Mouse (Mus musculus) kidney, postnatal 14 days (tissue): ENCODE measurements around the gene Pax6.

Experiments used
- DNase-seq: peaks from one replicate; pipeline ENCODE4 v3.0.0; 2022; ENCODE audit warnings: mixed read lengths

The Pax6 gene

DNA sequence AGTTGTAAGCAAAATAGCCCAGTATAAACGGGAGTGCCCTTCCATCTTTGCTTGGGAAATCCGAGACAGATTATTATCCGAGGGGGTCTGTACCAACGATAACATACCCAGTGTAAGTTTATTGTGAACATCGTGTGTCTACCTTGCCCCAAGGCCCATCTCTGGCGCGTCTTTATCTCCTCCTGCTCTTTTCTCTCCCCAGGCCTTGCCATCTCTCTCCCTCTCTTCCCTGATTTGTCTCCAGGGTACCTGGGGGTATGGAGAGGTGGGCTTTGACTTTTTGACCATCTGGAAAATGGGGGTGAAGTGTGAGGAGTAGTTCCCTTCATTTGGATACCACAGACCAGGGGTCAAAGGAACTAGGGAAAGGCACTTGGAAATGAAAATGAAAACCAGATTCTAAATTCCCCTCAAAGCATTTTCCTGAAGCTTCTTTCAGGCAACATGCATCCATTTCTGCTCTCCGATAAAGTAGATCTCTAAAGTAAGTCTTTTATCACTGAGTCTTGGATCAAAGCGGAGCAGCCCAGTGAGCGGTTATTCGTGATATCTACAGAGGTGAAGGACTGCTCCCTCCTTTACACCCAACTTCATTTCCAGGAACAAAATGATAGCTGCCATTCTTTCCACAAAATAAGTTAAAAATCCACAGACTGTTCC lies 16.4 kb downstream of the Pax6 start:
- no peak for DNase-seq

DNA sequence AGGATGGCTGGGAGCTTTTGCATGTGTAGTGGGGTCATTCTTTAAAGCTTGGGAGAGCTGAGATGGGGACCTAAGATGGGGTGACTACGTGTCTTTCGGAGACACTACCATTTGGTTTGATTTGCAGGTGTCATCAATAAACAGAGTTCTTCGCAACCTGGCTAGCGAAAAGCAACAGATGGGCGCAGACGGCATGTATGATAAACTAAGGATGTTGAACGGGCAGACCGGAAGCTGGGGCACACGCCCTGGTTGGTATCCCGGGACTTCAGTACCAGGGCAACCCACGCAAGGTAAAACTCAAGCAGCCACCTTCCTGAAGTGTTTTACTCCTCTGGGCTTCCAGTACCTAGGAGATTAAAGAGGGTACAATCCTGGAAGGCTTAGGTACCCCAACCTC lies 17.0 kb downstream of the Pax6 start:
- no peak for DNase-seq

DNA sequence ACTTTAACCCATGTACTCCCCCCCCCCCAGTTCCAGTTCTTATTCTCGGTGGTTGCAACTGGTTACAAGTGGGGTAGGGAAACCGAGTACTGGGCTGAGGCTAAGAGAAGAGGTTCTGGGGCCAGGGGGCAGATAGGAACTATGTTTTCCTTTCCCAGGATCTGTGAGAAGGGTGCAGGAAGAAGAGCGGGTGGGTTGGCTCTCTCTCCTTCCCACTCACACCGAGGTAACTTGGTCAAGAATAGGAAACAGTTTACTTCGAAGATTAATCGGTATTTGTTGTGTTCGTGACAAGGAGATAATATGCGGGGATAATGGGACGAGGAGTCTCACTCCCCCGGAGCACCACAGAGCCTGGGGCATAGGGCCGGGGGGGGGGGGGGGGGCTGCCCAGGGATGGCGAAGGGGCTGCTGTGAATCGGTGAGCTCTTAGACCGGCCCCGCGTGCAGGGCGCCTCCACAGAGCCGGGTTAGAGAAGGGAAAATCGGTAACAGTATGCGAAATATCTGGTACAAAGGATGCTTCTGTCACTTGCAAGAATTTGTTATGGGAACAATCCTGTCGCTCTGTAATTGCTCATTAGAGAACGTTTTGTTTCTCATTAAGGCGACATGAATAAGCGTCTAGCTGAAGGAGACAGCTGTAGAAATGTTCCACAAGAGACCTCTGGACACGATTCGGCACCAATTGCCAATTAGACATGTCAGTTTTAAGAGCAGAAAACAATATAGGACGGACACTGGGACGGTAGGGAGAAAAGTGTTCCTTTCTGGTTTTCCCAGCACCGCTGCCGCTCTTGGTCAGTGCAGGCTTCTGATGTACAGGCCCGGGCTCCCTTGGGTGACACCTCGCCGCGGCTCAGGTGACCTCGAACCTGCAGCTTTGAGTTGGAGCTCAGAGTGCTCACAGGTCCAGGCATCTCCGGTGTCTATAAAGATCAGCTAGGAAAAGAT lies 17.9 kb downstream of the Pax6 start:
- DNase-seq: no peak

DNA sequence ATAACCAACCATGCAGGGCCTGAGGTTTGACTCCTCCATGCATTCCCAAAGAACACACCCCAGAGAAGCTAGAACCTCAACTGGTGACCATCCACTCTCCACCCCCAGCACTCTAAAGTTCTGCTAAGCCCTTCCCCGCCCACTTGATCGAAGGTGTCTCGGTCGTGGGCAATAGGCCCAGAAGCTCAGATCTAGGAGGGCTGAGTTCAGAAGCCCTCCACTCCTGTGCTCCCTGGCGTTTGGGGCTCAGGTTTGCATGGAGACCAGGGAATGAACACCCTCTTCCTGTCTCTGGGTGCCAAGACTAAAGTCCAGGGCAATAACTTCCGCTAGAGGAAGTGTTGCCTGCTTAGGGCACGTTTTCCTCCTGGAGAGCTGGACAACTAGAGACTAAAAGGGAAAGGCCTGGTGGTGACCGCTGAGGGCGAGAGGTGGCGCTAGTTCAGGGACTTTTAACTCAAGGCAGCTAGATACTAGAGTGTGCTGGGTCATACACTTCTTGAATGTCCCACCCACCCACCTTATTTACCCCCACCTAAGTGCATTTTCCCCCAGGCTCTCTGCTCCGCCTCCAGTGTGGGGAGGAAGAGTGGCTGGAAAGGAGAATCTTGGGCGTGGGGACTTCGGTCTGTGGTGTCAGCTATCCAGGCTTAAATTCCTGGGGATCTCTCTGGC lies 18.8 kb downstream of the Pax6 start:
- no peak for DNase-seq

DNA sequence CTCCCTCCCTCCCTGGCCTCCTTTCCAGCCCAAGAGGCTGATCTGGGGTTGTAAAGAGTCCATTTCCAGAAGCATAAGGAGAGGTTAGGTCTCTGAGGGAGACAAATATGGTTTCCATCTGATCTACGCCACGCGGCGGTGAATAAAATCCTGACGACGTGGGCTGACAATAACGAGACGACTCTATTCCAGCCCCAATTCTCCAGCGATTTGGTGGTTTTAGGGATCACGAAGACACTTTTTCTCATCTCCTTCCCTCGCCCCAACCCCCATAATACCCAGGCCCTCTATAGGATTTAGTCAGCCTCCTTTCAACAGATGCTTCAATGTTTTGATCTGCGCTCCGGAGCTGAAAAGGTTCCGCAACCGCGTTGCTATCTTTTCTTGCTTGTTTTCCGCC lies 19.3 kb downstream of the Pax6 start:
- DNase-seq: no peak

DNA sequence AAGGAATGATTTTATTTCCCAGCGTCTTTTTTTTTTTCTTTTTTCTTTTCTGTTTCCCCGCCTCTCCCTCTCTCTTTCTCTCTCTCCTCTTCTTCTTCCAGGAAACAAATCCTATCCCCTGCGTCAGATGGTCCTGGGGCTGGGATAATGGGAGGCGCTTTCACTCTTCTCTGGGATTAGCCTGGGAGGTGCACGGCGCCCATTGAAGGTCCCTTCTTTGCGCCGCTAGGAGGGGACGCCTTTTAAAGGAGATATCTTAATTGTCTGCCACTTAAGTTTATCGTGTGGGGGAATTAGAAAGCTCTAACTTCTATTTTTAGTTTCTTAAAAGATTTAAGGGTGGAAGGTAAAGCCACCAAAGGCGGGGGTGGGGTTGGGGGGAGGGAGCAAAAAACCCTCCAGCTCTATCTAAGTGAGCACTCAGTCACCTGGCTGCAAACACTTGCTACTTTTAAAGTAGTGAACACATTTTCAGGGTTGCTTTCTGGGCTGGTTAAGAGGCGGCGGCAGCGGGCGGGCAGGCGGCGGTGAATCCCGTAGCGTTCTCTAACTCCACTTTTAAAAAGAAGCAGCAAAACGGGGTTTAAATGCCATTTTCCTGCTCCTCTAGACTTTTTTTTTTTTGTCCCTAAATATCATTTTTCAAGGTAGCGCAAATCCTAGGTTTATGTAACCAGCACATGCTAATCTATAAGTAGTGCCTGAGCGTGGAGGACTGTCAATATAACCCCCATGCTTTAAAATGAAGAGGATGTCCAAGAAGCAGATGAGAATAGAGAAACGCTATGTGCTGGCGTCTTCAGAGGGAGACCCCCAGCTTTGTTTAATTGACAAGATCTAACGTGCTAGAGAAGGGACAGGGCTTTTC lies 20.0 kb downstream of the Pax6 start:
- no peak for DNase-seq

DNA sequence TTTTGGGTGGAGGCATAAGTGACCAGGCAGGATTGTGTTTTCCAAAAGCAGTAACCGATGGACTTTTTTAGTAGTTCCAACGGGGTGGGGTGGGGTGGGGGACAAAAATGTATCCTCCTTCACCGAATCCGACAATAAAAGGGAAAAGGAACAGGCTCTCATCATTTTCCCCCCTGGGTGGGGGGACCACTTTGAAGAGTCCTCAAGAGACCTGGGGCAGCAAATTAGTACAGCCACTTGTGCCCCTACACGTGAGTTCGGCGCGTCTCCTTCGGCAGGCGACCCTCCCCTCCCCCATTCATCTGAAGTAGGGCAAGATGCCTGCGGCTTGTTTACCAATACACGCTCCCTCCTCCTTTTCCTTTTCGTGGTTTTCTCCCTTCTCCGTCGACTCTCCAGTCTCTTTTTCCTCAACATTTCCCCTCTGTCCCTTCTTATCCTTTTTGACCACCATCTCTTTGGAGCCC lies 20.6 kb downstream of the Pax6 start:
- no peak for DNase-seq

DNA sequence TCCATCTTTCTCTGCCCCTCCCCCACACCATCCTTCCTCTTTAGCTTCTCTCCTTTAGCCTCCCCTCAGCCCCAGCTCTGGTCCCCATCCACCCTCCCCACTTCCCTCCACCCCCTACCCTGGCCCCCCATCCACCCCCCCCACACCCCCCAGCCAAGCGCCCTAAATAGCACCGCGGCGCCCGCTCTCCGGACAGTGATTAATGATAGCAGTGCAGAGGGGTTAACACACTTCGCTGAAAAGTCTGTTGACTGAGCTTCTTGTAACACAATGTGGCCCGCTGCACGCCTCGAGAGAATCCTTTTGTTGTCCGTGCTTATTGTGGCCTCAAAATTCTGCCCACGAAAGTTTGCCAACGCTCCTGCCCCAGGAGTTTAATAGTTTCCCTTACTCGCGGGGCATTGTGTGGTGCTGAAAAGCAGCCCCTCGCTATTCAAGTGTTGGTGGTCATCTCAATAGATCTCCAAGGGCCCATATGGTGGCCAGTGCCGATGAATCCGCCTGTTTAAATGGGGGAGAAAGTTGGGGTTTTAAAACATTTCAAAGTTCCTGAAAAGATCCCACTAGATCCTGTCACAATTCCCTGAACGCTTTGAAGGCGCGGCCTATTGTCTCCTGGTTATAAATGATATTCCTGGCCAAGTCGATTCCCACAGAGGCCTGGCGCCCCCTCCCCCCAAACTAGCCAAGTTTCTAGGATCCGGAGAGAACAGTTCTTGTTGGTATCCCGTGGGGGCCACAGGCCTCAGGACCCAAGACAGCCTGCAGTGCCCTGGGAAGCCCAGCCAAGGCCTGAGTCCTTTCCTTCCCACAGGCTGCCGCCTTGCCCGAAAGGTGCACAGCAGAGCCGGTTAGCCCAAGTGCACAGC lies 21.3 kb downstream of the Pax6 start:
- no peak for DNase-seq

DNA sequence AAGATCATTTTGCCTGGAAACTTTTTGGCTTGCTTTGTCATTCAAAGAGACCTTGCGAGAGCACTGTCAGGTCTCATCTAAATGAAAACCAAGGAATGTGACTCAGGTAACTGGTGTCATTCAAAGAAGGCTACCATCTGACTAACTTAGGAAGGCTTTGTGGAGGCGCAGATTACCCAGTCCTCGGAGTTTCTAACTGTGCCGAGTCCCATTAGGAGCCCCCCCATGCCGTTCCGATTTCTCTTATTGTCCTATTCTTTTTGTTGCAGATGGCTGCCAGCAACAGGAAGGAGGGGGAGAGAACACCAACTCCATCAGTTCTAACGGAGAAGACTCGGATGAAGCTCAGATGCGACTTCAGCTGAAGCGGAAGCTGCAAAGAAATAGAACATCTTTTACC lies 22.6 kb downstream of the Pax6 start:
- no peak for DNase-seq

DNA sequence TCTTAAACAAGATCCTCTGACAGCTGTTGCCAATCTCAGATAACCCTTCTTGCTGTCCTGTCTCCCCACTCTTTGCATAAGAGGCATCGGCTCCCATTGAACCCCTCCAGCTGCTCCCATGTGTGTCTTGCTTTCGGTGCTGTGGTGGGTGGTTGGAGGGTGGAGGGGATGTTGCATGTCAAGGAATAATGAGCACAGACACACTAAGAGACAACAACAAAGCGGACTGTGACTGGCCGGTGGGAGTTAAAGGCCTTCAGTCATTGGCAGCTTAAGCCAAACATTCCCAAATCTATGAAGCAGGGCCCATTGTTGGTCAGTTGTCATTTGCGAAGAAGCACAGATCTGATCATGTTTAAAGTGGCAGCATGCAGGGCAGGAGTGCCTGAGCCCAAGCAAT lies 29.0 kb downstream of the Pax6 start:
- no peak for DNase-seq

DNA sequence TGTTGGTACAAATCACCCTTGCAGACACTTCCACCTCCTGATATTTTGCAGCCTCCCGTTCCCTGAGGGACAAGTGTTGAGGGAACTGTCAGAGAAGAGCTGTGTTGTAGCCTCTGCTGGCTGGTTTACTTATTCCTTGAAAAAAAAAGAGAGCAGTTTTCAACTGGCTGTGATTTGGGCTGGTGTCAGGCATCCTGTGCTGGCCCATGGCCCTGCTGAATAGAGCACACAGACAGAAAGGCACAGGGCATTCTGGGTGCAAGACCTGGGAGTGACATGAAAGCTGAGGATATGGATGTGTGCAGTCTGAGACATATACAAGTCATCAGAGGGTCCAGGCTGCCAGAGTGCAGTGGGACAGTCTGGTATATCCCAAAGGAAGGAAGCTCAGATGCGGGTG lies 29.9 kb downstream of the Pax6 start:
- DNase-seq: no peak

DNA sequence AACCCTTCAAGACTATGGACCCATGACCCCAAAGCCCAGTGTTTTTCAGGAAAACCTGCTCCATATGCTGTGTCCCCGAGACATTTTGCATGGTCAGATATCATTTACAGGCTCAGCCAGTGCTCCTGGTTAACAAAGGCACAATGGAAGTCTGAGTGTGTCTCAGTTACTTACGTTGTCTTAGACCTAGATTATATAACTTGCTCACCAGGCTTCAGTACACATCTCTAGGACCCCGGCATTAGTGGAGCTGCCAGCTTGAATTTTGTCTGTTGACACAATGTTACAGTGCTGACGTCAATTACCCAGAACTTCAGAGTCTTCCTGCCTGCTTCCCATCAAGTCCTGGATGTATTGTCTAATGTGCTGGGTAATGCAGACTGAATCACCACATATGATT lies 33.1 kb downstream of the Pax6 start:
- no peak for DNase-seq

DNA sequence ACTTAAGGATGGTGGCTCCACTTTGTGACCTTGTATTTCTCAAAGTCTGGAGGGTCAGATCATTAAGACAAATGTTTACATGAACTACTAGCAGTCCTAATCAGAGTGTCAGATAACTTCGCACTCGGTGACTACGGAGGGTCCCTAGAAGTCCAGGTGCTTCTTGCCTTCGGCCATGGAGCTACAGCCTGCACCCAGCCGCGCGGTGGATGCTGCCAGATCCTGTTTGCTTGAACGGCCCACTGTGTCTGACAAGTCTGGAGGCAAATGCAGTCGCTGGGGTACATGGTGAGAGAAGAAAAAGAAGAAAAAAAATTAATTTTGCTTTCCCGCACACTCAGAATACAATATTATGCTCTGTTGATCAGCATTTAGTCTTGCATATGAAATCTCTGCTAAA lies 33.9 kb downstream of the Pax6 start:
- no peak for DNase-seq

DNA sequence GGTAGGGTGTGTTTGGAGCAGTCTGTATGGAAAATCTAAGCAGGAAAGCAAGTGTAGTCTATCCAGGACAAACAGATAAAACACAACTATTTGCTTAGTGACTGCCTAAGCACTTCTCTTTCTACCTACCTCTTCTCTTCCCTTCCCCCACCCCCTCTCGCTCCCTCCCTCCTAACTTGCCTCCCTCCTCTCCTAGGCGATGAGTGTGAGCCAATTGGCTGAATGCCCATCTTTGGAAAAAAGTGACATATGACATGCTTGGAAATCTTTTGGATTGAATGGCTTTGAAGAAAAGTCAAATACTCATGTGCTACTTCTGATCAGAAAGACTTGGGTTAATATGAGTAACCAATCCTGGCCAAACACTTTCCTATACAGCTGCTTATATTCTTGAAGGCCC lies 36.6 kb downstream of the Pax6 start:
- no peak for DNase-seq

DNA sequence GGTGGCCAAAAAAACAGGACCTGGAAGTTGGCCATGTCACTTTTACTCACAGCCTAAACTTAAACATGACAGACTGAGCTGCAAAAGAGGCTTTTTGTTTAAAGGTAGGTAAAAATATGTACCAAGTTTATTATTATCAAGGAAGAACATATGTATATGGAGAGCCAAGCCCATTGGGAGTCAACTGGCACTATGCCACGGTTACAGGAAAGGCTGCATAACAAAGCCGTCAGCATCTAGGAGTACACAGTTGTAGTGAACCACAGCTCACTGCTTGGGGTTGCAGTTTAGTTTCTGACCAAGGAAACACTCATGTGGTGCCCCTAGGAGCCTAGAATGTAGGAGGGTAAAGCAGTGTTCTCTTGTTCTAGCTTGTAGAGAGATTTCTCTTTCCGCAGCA lies 40.4 kb downstream of the Pax6 start:
- DNase-seq: no peak

DNA sequence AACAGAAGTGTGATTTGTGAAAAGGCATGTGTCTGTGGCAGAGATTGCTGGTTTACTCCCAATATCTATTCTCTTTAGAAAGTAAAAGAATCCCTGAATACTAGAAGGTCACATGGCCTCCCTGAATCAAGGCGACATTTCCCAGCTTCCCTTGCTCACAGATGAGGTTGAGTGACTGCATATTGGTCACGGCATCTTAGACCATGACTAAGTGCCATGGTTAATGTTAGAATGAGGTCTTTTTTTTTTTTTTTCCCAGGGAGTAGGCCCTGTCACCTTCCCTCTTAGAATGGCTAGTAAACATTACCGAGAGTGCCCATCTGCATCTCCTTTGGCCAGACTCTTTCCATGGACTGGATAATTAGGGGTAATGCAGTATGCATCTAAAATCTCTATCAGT lies 41.8 kb downstream of the Pax6 start:
- no peak for DNase-seq

DNA sequence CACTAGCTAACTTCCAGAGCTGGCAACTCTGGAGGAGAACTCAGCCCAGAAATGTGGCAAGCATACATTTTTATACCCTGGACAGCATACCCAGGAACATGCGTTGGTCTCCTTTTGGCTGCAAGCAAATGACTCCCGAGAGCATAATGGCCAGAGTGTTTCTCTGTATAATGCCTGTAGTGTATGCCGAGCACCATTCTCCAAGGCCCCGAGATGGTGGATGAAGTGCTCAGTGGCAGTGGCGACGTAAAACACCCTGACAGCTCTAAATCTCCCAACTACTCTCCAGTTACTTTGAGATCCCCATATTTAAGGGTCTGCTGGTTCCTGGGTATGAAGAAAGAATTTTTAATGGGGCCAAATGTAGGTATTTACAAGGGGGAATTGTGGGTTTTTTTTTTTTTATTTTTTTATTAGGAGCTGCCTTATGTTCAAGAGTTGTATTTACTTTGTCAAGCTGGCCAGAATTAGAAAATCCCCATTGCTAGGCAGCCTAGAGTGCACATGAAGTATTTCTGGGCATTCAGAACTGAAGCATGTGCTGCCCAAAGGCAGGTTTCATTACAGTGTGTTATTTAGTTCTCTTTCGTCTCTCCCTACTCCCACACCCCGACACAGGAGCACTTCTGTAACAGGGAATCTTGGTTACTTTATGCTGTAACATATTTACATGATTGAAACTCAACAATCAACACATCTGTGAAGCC lies 46.9 kb downstream of the Pax6 start:
- no peak for DNase-seq

DNA sequence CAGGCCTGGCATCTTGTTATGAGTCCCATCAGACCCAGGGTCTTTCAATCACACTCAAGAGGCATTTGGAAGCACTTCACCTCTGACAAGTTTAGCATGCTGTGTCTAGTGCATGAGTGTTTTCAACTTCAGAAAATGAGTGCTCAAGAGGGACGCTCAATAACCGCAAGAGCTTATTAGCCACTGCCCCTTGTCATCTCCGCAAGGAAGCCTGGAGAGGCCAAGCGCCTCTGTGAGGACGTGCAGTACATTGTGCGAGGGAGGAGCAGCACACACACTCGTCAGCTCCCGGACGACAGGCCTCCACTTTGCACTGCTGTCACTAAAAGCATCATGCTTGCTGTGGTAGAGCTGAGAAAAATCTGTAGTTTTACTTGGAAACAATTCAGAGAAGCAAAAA lies 58.0 kb downstream of the Pax6 start:
- no peak for DNase-seq

DNA sequence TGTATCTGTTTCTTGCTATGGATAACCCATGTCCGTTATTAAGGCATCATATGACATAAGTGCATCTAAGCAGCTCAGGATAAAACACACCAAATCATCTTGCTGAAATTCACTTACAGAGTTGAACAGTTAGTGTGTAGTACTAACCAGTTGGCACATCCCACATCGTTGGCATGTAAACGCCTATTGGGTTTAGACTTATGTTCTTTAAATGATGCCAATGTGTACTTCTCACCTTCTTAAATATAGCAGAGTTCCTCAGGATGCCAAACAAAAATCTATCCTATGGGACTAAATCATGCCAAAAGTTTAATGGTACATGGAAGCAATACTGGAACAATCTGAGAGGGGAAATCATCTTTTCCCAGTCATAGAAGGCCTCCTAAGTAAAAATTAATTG lies 62.0 kb downstream of the Pax6 start:
- no peak for DNase-seq

DNA sequence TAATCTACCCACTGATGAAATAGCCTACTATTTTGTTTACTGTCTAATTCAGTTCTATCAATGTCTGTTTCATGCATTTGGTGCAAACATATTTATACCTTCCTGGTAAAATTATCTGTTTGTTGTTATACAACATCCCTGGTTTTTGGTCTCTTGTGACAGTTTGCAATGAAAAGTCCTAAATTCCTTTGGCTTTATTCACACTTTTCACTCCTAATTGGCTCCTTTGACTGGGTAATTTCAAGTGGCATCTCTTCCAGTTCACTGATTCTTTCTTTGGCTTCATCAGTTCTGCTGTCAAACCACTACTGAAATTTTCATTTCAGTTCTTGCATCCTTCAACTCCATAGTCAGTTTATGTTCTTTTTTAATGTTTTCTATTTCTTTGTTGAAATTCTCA lies 67.5 kb downstream of the Pax6 start:
- no peak for DNase-seq

DNA sequence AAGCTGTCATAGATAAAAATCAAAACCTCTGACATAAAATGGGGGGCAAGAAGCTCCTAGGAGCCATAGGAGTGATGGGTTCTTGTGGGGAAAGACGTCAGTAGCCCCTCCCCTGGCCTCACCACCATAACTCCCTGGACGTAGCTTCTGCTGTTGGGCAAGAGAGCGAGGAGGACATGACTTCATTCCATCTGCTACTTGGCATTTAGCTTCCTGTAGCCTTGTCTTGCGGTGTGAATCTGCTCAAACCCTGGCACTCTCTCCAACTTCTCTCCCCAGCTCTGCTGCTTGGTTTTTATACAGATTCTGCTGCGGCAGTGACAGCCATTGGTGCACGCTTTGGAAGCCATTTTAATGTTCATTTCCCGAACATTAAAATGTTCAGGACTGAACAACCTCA lies 78.2 kb downstream of the Pax6 start:
- no peak for DNase-seq
